Mouse (Mus musculus): ENCODE results near the gene Lgals9. TPM values are rescaled to one million over a fixed set of nuclear protein-coding genes. Genes with fewer than 3 reads are reported as not detected.
"Not testable (repeated sequence)": the region's sequence is repeated elsewhere in the genome, so short reads cannot be mapped to it uniquely, and the experiment has no call there.

Gene Lgals9
- polyA plus RNA-seq, 1 experiment: 55.8 TPM

DNA sequence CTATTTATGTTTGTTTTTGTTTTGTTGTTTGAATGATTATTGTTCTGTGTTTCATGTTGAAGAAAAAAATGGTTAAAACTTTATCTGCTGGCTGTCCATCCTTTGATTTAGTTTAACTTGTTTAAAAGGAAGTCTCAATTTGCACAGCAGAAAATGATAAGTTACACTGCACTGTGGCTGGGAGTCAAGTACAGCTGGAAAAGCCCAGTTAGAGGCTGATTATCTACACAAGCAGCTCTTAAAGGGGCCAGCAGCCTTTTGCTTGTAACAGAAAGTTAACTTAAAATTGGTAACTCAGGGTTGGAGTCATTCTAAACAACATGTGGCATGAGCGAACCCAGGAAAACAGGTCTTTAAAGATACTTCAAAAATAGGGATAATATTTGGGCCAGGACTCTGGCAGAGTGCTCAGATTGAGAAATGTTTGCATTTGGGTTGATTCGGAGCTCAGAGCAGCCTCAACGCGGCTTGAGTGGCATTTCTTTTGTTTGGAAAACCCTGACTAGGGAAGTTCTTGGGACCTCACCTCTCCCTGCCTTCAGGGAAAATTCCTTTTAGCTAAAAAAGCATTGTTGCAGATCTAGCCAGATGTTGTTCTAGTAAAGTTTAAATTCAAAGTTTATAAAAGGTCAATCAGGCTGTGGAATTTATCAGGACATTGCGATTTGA lies 6.3 kb upstream of the Lgals9 start:
- H3K4me1 ChIP-seq (ENCODE audit: control insufficient read depth, insufficient read depth, insufficient read length, low read length); H3K27ac ChIP-seq (replicated peaks; ENCODE audit: low read depth, low read length); H3K4me3 ChIP-seq (ENCODE audit: insufficient read depth, low read depth, low read length): not testable (repeated sequence)

DNA sequence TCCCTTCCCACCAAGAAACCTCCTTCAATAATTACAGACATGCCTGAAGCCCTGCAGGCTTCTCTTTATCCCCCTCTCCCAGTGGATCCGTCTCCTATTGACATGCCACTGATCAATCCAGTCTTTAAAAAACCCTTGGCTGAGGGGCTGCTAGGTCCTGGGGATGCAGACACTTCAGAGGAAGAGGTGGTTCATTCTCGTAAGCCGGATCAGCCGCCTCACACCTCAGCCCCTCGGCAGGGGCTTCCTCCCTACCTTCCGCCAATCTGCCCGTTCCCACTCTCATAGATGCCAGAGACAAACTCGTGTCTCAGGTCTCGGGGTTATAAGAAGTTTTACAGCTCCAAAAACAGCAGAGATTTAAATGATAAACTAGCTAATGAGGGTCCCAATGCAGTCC lies 5.3 kb upstream of the Lgals9 start:
- H3K4me3 ChIP-seq (ENCODE audit: insufficient read depth, low read depth, low read length): no peak overlapping the region
- no peak overlapping the region for H3K27ac ChIP-seq (replicated peaks; ENCODE audit: low read depth, low read length)
- peaks cover 9% of the 10 kb centered on the region for H3K4me1 ChIP-seq (ENCODE audit: control insufficient read depth, insufficient read depth, insufficient read length, low read length)

DNA sequence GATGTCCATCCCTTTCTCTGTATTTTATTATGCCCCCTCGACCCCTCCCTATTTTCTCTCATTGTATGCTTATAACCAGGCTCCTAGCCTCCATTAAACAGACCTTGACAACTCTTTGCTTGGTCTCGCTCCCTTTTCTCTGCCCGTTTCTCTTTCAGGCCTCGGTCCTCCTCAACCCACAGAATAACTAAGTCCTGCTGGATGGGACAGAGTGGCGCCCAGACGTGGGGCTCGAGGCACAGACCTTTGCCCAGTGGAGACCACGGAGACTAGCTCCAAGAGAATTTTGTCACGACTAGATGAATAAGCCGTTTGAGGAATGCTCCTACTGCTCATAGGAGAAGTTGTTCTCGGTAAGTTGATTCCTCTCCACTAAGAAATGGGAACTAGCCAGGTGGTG lies 4.5 kb upstream of the Lgals9 start:
- not testable (repeated sequence) for H3K4me1 ChIP-seq (ENCODE audit: control insufficient read depth, insufficient read depth, insufficient read length, low read length); H3K4me3 ChIP-seq (ENCODE audit: insufficient read depth, low read depth, low read length); H3K27ac ChIP-seq (replicated peaks; ENCODE audit: low read depth, low read length)

DNA sequence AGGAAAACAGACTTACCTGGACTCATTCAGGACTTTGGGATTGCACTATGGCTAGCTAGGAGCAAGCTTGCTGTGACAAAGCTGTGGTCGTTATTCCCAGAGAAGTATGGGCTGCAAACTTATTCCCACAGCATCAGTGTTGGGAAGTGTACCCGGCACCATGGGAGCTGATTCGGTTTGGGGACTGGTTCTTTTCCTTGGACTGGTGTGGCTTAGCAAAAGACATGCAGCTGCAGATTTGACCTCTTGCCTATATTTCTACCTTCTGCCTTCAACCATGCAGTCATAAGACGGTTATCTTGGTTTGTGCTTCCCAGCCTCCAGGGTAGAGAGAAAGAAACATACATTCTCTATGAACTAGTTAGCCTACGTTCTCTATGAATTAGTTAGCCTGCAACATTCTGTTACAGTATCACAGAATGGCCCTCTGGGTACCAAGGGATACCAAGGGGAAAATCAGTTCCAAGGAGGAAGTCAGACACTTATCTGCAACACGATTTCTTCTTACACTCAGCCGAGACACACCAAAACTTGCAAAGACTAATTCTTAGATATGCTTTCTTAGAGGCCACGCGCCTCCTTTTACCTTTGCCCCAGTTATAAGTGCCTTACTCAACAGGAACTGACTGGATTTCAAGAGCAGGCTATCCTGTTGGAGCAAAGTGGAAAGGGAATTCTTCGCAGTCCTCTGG lies 1.7 kb upstream of the Lgals9 start:
- H3K4me3 ChIP-seq (ENCODE audit: insufficient read depth, low read depth, low read length): no peak overlapping the region
- peaks cover 28% of the 10 kb centered on the region for H3K4me1 ChIP-seq (ENCODE audit: control insufficient read depth, insufficient read depth, insufficient read length, low read length)

DNA sequence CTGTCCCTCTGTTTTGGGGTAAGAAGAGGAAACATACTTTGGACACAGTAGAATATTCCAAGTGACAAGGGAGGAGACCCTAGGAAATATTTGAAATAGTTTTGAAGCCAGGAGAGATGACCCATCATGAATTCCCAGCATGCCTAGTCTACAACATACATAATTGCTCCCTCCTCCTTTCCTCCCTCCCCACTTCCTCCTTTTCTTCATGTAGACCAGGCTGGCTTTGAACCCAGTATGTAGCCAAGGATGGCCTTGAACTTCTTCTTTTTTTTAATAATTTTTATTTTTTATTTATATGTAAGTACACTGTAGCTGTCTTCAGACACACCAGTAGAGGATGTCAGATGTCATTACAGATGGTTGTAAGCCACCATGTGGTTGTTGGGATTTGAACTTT lies 759 bp upstream of the Lgals9 start:
- Histone ChIP-seq H3K4me3 (ENCODE audit: insufficient read depth, low read depth, low read length) (no peak overlapping the region), H3K27ac (replicated peaks; ENCODE audit: low read depth, low read length) (peak overlapping the region; percentile 53), H3K4me1 (ENCODE audit: control insufficient read depth, insufficient read depth, insufficient read length, low read length) (peaks cover 33% of the 10 kb centered on the region)

More for the DNA sequence above, 1.7 kb upstream of the Lgals9 start:
- H3K27ac ChIP-seq (replicated peaks; ENCODE audit: low read depth, low read length): no peak overlapping the region

DNA sequence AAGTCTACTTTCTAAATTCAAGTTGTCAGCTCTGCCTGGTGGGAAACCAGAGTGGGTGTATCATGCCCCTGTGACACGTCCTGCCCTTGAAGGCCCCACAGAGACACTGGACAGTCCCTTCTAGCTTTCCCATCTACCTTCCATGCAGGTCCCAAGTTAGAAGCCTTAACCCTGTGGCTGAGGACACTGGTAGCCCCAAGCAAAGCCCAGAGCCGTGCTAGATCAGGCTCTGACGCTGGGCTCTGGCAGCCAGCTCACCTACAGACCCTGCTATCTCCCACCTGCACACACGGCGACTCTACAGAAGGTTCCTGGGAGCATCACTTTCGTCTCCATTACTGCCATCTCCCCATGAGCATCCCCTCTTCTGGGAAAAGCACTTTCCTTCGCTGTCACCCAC lies 1.2 kb downstream of the Lgals9 start:
- Histone ChIP-seq H3K4me3 (ENCODE audit: insufficient read depth, low read depth, low read length) (peak overlapping the region; percentile 72), H3K4me1 (ENCODE audit: control insufficient read depth, insufficient read depth, insufficient read length, low read length) (peaks cover 35% of the 10 kb centered on the region), H3K27ac (replicated peaks; ENCODE audit: low read depth, low read length) (peak overlapping the region; percentile 85)

DNA sequence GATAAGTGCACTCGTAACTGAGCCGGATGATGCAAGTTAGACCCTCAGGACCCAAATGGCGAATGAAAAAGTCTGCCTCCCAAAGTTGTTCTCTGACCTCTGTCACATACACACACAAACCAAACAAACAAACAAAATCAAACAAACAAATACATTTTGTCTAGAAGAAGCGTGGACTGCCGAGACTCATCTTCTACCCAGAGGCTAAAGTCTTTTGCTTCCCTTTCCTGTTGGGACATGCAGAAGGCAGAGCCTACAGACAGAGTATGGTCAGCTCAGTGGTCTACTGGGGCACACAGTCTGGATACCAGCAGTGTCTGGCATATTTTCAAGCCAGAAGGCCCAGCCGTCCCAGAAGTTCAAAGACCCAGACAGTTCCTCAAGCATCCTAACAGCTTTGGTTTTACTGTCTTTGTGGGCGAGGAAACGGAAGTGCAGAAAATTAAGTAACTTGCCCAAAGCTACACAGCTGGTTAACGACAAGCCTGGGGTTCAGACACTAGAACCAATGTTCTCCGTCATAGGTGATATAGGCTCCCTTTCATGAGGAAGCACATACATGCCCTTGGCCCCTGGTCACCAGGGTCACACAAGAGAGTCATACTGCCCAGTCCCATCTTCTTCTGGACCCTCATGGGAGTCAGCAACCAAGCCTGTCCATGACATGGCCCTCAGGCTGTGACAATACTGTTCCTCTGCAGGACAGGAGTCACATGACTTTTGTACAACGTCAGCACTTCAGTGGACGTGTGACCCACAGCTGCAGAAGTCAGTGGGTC lies 2.0 kb downstream of the Lgals9 start:
- Histone ChIP-seq H3K4me3 (ENCODE audit: insufficient read depth, low read depth, low read length) (peak overlapping the region; percentile 72), H3K27ac (replicated peaks; ENCODE audit: low read depth, low read length) (peak overlapping the region; percentile 85; the same call in 1 of the 2 replicates), H3K4me1 (ENCODE audit: control insufficient read depth, insufficient read depth, insufficient read length, low read length) (peaks cover 39% of the 10 kb centered on the region)

DNA sequence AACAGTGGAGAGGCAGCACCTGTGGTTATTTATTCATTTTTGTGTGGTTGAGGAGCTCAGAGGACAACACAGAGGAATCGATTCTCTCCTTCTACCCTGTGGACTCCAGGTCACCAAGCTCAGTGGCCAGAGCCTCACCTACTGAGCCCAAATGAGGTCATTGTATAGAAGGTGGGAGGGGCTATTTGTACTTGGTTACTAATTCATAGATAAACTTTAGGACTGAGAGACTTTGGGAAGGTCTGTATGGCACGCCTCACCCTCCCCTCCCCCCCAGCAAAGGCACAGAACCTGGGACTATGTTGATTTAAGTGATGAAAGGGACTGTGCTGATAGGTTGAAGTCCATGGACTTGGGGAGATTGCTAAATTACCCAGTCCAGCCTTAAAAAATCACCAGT lies 2.7 kb downstream of the Lgals9 start:
- H3K4me3 ChIP-seq (ENCODE audit: insufficient read depth, low read depth, low read length): no peak overlapping the region

DNA sequence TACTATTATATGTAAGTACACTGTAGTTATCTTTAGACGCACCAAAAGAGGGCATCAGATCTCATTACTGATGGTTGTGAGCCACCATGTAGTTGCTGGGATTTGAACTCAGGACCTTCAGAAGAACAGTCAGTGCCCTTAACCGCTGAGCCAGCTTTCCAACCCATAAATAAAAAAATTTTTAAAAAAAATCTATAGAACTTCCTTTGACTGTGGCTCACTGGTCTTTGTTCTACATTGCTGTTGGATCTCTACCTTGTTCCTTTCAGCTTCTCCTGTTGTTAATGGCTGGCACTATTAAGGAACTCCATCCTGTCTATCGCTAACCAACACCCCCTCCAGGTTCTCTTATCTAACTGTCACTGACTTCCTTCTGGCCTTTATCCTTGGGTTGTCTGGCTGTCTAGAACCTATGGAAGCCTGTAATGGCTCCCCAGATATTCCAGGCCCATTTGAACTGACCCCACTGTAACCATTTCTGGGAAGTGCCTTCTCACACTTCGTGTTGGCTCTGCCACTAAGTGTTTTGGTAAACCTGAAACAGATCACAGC lies 4.6 kb downstream of the Lgals9 start:
- Histone ChIP-seq H3K4me3 (ENCODE audit: insufficient read depth, low read depth, low read length) (no peak overlapping the region), H3K4me1 (ENCODE audit: control insufficient read depth, insufficient read depth, insufficient read length, low read length) (peaks cover 30% of the 10 kb centered on the region), H3K27ac (replicated peaks; ENCODE audit: low read depth, low read length) (no peak overlapping the region)

More for the DNA sequence above, 2.7 kb downstream of the Lgals9 start:
- no peak overlapping the region for H3K27ac ChIP-seq (replicated peaks; ENCODE audit: low read depth, low read length)
- H3K4me1 ChIP-seq (ENCODE audit: control insufficient read depth, insufficient read depth, insufficient read length, low read length): peaks cover 37% of the 10 kb centered on the region

DNA sequence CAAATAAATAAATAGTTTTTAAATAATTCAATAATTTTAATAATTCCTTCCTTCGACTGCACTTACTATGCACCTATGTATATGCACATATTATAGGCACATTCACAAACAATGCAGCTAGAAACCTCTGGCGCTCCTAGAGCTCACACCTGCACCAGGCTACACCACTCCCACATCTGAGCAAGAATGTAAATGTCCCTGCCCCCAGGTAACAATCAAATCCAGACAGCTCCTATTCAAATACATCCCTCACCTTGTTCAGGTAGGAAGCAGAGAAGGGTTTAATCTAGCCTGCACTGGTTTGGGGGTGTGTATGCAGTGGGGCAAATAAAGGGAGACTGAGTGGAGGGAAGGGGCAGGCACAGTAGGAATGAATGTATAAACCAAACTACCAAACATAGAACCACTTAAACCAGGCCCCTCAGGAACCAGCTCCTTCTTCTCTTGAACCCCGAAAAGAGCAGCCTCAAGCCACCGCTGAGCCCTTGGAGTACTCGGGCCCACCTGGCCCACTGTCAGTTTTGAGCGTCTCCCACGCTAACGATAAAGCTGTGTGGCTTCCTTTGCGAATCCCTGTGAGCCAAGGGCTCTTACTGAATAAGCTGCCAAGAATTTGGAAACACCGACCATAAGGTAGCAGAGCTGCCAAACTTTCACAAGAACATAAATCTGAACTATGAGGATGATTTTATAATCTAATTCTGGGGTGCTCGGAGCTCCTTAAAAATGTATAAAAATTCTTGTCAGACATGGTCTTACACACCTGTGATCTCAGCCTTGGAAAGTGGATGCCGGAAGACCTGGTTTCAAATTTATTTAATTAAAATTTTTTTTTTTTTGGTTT lies 6.3 kb downstream of the Lgals9 start:
- H3K27ac ChIP-seq (replicated peaks; ENCODE audit: low read depth, low read length): no peak overlapping the region
- H3K4me3 ChIP-seq (ENCODE audit: insufficient read depth, low read depth, low read length): no peak overlapping the region
- peaks cover 26% of the 10 kb centered on the region for H3K4me1 ChIP-seq (ENCODE audit: control insufficient read depth, insufficient read depth, insufficient read length, low read length)

DNA sequence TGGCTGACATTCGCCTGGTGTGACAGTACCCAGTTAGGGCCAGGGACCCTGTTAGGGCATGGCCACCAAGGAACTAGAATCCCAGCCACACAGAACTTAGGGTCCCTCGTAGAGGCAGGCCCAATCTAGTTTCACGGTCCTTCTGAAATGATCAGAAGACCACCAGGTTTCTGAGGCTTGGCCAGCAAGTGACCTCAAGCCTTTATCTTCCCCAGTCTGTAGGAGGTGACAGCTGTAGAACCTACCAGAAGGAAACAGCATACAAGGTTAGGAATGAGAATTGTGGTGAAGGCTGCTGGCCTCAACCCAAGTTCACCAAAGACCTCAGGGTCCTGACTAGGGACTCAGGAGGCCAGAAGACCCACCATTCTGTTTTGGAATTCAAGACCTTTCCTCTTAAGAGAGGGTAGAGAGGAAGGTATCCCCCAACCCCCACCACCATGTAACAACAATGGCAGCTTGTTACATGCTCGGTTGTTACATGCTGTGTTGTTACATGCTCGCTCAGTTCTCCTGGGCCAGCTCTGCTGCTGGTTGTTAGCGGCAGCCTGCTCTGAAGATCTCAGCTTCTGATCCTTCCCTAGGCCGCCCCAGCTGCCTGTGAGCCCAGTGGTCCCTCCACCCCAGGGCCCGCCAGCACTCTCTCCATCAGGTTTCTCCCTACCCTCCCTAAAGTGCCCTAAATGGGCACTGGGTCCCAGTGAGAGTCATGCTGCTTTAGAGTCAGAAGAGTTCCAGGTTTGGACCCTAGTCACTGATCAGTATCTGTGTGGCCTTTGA lies 7.8 kb downstream of the Lgals9 start:
- Histone ChIP-seq H3K4me1 (ENCODE audit: control insufficient read depth, insufficient read depth, insufficient read length, low read length) (peaks cover 19% of the 10 kb centered on the region; the same call in 1 of the 2 replicates), H3K4me3 (ENCODE audit: insufficient read depth, low read depth, low read length) (no peak overlapping the region), H3K27ac (replicated peaks; ENCODE audit: low read depth, low read length) (no peak overlapping the region)

DNA sequence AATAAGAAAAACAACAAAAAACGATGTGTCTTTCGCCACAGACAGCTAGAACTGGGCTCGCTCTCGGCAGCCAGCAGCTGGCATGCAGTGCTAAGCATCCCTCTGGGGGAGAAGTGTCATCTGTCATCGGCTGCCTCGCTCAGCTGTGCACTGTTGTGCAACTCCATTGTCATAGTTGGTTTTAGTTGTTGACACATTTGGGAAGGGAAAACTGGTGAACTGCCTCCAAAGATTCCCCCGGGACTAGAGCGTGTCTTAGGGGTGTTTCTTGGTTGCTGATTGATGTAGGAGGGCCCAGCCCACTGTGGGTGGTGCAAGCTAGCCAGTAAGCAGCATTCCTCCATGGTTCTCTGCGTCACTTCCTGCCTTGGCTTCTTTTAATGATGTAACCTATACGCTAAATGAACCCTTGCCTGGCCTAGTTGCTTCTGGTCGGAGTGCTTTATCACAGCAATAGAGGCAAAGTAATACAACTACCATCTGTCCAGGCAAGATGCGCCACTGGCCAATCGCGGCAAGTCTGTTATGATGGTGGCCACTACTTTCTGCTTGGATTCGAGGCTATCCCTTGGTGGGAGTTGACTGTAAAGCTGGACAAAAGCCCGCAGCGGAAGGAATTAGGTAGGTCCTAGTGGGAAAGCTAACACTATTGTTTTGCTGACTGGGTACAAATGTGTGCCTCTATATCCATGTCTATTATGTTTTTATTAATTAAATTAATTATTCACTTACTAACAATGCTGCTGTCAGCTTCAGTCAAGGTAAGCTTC lies 11.2 kb downstream of the Lgals9 start:
- Histone ChIP-seq H3K4me3 (ENCODE audit: insufficient read depth, low read depth, low read length) (peak overlapping the region; percentile 36), H3K4me1 (ENCODE audit: control insufficient read depth, insufficient read depth, insufficient read length, low read length) (peaks cover 11% of the 10 kb centered on the region; the same call in 1 of the 2 replicates), H3K27ac (replicated peaks; ENCODE audit: low read depth, low read length) (peak overlapping the region; percentile 75)

DNA sequence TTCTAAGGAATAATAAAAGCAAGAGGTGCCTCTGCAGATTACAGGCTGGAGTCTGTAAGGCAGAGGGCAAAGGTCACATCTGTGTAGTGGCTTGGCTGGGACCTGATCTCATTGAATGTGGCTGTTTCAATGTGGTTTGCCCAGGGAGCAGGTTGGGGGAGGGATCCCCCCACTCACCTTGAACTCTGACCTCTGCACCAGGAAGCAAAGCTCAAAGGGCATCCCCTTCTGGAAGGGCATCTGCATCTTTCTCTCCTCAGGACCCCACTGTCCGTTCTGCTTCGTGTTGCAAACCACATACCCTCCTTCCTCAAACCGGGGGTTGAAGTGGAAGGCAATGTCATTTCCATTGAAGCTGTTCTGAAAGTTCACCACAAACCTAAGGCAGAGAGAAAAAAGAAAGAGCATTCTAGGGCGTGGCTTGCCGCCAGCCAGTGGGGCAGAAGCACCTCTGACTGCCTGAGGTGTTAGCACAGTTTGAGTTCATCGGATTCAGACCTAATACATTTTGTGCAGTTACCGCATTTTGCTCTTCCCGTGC lies 11.9 kb downstream of the Lgals9 start:
- Histone ChIP-seq H3K4me1 (ENCODE audit: control insufficient read depth, insufficient read depth, insufficient read length, low read length) (peaks cover 10% of the 10 kb centered on the region), H3K27ac (replicated peaks; ENCODE audit: low read depth, low read length) (peak overlapping the region; percentile 29), H3K4me3 (ENCODE audit: insufficient read depth, low read depth, low read length) (peak overlapping the region; percentile 11; the same call in 1 of the 2 replicates)
